Mouse (Mus musculus) spleen, adult 12 weeks (tissue): ENCODE data around the gene Nfasc.

Experiments
- DNase-seq: peaks from one replicate; pipeline ENCODE4 v3.0.0; 2022; ENCODE audit warnings: low spot score

Gene Nfasc

DNA sequence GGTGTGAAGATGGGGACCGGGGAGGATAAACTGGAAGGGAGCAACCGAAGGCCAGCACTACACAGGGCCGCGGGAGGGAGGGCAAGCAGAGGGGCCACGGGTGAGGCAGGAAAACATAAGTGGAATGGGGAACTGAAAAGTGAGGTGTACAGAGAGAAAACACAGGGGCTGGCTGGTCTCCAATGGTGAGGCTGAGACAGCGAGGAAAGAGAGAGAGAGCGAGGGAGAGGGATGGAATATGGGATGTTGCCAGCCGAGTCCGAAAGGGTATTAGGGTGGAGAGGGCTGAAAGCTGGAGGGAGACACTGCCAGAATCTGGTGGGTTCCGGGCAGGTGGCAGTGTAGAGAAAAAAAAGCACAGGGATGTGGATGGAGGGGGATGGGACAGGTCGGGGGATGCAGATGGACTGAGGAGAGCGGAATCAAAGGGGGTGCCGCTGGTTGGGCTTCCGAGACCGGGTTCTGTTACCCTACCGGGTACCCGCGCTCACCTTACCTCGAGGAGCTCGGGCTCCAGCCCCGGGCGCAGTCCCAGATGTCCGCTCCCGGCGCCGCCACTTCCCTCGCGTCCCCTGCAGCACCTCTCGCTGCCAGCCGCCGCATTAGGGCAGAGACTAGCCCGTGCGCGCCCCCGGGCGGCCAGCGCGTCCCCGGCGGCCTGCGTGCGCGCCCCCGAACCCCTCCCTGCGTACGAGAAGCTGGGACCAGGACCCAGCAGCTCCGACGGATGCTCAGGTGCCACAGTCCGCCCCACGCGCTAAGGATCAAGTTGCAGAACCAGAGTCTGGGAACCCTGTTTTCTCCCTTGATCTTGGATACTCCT, at the start of gene Nfasc:
Nfasc (minus strand) TSS at position 623 of the 823 bp plus-strand sequence.
- no peak for DNase-seq

DNA sequence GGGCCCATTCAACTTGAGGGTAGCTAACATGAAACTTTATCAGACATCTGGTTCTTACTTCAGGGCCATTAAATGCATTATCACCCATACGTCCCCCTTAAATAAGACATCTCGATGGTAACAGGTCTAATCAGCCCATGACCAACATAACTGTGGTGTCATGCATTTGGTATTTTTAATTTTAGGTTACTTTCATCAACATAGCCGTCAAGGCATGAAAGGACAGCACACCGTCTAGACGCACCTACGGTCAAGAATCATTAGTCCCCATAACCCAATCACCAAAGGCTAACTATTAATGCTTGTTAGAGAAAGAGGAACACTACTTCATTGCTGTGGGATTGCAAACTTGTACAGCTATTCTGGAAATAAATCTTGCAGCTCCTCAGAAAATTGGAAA, 49.5 kb upstream of the Nfasc start:
- DNase-seq: no peak

DNA sequence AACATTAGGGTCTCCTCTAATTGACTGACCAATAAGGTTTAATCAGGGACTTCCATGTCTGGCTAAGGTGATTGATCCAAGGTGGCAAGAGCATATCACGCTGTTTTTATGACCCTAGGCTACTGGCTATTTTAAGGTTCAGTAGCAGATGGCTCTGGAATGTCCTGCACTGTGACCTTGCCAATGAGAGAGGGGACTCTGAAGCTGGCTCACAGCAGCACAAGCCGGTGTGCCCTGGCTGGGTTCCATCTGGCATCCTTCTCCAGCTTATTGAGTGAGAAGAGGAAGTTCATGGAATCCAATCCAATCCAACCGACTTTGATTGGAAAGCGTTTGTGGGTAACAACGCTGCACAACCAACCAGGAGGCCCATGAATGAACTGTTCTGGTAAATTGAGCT, 45.3 kb upstream of the Nfasc start:
- DNase-seq: no peak

DNA sequence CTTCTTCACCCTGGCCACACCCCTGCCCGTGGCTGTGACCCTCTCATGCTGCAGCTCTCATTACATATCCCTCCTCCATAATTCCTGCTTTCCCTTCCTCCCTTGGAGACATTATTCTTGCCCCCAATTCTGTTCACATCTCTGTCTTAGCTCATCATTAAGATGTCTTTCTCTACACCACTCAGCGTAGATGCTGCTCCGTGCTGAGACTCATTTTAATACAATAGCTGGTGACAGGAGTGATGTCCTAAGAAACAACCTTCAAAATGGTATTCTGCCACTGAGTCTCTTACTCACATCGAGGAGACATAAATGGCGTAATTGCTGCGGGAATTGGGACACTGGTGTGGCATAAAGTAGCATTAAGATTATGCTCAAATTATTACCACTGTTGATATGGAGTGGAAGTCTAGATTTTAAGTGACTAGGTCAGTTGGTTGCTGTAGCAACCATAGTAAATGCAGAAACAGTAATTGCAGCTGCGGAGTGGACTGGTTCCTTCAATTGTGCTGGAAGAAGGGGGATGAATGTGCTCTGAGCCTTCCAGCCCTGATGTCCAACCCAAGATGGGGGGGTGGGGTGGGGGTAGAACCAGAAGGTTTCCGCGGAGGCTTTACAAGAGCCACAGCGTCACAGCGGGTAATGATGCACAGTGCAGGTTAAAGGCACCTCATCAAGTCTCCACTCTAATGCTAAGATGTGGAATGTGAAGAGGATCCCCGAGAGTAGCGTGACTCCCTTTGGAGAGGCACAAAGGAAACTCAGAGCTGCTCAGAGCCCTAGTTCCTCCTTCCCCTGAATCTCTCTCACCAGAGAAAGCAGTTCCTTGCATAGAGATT, 40.2 kb upstream of the Nfasc start:
- no peak for DNase-seq

DNA sequence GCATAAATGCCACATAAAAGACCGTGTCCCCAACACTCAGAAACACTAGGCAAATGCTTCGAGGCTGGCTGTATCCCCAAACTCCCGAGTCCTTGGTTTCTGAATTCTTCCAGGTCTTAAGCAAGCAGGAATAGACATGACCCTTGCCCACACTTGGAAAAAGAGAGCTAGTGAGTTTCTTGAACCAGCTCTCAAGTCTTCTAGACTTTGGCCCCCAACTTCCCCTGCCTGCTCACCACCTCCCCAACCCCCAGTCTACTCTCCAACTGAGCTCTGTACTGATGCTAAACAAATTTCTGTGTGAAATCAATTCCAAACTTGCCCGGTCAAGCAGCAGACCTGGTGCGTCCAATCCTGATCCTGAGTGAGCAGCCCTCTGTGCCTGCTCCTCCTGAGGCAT, 39.4 kb upstream of the Nfasc start:
- DNase-seq: no peak

DNA sequence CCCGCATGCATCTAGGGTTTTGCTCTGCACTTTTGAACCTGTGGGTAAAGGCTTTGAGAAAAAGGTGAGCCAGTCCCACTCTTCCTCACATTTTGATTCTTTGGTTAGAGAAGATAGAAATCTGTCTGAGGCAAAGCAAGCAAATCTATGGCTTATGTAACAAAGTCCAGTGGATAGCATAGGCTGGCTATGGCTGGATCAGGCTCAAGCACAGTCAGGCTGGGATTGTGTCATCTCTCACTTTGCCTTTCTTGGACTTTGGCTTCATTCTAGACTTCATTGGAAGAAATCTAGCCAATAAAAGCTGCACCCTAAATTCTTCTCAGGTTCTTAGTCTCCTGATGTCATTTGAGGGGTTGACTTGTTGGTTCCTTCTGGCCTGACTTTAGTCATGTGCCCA, 38.7 kb upstream of the Nfasc start:
- DNase-seq: no peak

DNA sequence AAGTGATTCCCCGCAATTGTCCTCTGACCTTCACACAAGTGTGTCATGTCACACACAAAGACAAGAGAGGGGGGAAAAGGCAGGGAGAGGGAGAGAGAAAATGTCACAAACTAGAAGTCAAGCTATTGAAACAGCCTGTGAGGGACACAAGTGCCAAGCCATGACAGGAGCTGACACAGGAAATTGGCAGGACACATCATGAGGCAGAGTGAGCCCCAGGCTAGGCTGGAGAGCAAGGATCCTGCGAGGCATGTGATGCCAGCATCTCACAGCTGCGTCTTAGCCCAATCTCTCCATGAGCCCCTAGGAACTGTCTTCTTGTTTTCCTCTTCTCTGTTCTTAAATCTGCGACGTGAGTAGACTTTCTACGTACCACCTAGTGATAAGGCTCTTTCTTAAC, 33.4 kb upstream of the Nfasc start:
- DNase-seq: no peak

DNA sequence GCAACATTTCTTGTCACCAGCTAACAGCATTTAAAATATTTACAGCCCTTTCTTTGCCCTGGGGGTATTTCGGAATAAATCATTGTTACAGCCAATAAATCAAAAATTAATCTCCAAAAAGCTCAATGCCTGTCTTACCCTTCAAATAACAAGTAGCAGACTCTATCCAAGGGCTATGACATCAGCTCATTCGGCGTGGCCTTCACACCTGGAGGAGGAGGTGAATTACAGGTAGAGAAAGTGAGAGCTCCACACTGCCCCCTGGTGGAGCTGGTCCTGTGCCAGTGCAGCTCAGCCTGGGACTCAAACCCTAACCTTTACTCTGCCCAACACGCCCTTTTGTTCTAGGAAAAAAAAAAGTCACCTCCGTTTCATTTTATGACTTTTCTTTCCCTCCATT, 29.8 kb upstream of the Nfasc start:
- no peak for DNase-seq

DNA sequence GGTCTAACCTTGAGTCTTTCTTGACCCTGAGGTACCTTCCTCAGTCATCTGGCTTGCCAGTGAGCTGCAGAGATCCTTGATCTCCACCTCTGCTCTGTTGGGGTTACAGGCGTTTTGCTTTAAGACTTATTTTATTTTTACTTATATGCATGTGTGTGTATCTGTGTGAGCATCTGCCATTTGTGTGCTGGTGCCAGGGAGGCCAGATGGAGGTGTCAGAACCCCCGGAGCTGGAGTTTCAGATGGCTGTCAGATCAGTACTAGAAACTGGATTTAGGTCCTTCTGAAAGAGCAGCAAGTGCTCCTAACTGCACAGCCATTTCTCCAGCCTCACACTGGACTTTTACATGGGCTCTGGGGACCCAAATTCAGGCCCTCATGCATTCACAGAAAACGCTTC, 28.0 kb upstream of the Nfasc start:
- no peak for DNase-seq

DNA sequence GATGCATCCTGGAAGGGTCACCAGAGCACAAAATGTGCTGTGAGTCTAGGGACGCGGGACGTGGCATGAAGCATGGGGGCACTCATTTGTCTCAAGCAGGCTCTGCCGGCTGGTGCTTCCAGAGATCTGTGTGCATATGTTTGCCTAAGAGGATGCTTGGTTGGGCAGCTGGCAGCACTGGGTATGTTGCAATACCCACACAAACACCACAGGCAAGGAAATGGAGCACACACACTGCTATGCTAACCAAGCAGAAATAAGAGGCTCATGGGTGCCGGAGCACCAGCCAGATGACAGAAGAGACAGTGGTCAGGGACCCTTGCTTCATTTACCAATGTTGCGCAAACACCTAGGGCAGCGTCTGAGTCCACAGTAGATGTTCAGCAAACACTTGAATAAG, 25.8 kb upstream of the Nfasc start:
- DNase-seq: no peak

DNA sequence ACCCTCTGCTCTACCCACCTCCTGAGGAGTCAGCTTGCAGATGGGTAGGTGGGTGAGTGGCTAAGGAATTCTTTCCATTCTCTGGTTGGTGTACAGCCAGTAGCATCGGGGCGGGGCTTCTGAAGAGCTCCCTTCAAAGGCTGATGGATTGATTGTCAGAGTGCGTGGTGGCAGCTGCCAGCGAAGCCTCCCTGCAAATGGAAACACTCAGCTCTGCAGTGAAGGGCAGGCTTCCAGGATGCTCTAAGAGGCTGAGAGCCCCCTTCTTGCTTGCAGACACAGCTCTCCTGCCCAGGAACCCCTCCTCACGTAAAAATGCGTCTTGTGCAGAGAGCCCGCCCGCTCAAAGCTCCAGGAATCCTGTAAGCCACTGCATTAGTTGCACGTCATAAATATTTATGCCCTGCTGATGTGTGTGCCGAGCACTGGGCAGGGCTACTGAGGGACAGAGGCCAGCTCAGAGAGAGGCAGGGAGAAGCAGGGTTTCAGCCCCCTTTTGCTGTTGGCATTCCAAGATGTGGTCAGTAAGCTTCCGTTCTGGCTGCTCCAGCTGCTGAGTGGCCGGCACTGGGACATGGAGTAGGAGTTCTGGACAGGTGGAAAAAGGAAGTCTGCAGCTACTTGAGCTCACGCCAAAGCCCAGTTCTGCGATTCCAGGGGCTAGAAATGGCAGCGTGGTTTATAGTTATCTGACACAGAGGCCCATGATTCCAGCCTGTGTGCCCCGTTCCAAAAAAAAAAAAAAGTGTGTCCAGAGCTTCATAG, 24.5 kb upstream of the Nfasc start:
- no peak for DNase-seq

DNA sequence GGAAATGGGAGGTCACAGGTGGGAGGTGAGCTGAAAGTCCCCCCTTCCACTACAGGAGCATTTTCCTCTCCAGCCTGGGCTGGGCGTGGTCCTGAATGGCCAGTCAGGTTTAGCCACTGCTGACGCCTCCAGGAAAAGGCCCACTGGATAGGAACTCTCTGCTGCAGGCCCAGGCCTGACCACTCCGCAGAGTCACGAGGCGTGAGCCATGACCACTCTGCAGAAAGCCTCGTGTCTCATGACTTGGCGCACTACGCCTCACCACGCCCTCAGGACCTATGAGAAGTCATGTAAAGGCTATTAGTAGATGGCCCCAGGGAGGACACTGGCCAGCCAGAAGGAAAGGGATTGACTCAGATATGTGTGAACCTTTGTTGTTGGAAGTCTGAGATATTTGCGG, 23.6 kb upstream of the Nfasc start:
- DNase-seq: no peak

DNA sequence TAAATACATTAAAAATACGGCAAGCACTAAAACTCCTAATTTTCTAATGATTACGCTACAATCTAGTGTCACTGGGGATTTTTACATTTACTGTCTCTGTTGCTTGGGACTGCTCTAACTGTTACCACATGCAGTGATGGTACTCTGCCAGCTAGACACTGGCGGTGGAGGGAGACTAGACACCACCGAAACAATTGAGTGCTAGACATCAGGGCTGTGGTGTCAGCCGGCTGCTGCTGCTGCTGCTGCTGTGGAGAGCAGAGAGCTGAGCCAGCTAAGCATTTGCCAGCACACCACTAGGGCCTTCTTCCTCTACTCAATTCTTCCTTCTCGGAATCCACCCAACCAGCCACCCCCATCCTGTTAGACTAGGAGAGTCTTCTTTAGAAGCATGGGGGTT, 17.8 kb upstream of the Nfasc start:
- DNase-seq: no peak

DNA sequence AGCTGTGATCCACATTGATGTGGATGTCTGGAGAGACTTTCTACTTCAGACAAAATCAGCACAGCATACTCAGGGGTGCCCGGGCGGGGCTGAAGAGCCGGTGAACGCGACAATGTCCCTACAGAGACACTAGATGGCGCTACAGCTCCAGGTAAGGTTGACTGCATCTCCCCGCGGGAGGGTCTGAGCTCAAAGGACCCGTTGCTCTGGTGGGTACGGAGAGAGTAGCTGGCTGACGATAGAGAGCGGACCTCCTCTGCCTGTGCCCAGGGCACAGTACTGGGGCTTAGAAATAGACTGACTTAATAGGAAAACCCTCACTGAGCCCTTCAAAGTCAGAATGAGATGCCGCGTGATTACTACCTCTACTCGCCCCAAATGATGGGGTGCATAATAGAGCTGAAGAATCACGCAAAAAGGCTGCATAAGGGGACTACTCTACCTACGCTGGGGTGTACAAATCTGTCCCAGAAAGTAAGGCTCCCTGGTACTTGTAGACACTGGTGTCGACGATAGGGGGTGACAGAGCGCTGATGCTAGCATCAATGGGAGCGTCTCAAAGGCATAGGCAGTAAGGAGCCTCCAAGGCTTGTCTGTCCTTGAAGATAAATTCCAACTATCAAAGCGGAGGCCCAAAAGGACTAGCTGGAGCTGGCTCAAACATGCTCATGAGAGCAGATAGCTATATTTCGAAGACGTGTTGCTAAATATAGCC, 17.2 kb upstream of the Nfasc start:
- DNase-seq: no peak

DNA sequence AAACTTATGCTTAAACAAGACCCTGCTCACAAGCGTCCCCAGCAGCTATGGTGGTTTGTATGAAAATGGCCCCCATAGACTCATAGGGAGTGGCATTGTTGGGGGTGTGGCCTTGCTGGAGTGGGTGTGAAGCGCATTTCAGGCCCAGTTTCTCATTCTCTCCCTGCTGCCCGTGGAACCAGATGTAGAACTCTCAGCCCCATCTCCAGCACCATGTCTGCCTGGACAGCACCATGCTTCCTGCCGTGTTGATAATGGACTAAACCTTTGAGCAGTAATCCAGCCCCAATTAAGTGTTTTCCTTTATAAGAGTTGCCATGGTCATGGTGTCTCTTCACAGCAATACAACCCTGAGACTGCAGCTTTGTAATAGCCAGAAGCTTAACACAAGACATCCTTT, 13.6 kb upstream of the Nfasc start:
- DNase-seq: no peak

DNA sequence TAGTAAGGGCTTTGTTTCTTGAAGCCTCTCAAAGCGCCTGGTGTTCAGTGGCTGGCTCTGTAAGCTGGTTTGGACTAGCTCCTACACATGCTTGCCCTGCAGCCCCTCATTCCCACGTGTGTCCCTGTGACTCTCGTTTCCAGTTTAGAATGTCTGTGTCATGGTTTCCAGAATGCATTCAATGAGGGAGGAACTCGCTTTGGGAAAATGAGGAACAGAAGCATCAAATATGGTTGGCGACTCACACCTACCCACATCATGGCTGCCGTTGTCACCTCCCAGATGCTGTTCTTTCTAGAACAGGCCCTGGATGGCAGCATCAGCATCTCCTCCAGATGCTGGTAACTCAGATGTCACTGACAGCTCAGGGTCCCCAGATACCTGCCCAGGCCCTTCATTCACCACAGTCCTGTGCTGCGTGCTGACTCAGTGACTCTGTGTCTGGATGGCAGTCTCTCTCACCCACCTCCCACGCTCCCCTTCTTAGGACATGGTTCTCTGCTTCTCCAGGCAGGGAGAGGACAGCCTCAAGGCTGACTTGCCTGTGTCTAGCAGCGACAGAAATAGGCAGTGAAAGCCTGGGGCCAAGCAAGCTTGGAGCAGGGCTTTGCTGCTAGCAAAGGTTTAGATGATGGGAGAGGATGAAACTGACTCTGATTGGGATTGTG, 7.8 kb upstream of the Nfasc start:
- no peak for DNase-seq

DNA sequence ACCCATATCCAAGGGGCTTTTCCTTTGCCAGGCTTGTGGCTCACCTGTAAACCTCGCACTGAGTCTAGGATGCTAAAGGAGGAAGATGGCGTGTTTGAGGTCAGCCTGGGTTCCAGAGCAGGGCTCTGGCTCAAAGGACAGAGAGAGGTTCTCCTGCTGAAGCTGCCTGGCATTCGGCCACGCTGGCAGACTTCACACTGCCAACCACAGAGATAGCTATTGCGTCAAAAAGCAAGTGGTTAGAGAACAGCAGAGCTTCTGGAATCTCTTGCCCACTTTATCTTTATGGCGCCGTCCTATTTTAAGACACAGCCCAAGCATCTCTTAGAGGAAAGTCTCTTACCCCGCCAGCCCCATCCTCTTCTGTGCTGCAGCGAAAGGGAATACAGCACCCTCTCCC, 4.7 kb upstream of the Nfasc start:
- DNase-seq: no peak

DNA sequence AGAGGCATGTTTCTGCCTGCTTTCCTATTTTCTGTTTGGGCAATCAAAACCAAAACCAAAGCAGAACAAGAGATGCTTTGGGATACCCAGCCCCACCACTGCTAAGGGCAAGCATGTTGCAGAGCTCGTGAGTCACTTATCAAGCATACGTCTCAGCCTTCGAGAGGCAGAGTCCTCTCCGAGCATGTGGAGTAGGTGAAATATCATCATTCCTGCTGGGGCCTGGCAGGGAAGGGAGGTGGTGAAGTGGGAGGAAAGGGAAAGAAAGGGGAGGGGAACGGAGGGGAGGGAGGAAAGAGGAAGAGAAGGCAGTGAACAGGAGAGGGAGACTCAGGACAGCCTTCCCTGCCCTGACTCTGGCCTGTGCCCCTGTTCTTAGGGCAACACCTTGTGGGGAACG, 4.0 kb upstream of the Nfasc start:
- no peak for DNase-seq

DNA sequence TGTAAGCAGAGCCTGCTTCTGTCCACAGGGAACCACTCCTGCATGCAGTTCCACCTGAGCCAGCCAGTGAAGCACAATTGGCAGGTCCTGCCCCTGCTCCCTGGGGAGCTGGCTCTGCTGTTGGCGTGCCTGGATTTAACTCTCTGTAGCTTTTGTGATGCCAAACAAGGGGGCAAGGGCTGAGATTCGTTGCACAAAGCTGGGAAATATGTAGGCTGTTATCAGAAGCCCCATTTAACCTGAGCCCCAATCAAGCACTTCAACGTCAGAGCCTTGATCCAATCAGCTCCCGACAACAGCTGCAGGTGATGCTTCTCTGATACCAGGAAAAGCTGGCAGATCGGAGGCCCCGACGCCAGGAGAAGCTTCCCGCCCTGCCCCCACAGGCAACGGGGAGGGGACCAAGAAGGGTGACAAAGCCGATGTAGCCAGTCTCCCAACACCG, 2.5 kb downstream of the Nfasc start:
- DNase-seq: no peak

DNA sequence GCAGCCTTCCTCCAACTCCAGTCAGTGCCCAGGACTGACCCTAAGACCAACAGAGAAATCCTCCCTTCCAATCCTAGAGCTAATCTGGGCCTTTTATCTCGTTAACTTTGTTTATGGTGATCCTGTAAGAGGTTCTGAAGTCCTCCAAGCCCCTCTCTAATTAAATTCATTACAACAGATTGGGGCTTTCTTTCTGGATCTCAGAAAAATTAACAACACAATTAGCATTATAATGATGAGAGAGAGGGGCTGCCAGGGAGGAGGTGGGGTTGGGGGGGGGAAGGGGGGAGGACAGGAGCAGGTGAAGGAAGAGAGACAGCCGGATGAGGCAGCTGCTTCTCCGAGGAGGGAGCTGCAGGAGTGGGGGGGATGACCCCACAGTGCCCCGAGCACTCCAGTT, 5.4 kb downstream of the Nfasc start:
- DNase-seq: no peak

DNA sequence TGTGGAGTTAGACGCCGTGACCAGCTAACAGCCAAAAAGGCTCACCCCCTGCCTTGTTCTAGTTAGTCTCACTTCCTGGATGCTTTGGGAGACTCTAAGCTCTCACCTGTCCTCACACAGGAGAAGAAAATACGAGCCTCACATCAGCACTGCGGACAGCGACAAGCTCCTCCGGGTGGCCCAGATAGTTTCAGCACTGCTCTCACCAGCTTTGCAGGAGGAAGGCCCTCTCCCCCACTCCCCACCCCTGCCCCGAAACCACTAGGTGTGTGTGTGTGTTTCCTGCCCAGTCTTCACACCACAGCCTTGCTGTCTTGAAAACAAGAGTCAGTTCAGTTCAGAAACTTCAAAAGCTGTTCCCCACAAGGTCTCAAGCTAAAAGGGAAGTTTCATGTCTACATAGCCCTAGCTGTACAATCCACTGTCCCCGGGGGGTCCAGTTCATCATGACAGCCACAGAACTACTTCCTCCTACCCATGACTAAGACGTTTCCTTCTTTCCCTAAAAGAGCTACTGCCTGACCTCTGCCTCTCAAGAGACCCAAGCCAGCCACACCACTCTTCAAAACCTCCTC, 7.6 kb downstream of the Nfasc start:
- DNase-seq: no peak
